Mouse (Mus musculus) embryonic fibroblast, embryonic 13.5 days (primary cell): ENCODE measurements around the gene Ltbp1.

Experiments
- CTCF ChIP-seq: IDR thresholded peaks from 2 replicates; pipeline ENCODE4 v1.5.1; 2011; ENCODE audit warnings: mild to moderate bottlenecking, control low read depth, low read length, moderate library complexity, borderline replicate concordance; ENCODE audit not compliant: insufficient read depth
- POLR2A ChIP-seq: IDR thresholded peaks from 2 replicates; pipeline ENCODE4 v1.6.1; 2011; ENCODE audit warnings: low read depth, mild to moderate bottlenecking, control low read depth, low read length, moderate library complexity

DNA sequence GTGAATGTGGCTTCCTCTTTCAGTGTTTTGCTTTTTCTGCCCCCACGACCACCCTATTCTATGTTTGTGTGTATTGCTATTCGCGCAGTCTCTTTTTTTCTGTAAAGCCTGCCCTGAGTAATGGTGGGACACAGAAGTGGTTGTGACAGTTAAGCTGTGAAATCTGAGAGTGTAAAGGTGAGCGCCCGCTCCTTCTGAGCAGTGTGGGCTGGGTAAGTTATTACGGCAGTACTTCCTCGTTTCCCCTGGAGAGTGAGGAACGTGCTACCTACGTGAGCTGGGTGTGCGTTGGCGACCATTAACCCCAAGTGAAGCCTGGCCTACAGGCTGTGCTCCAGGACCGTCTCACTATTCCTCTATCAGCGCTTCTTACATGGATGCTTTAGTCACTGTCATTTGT is 328.4 kb downstream of the Ltbp1 start:
- TF ChIP-seq CTCF (no peak), POLR2A (no peak)
